Mouse (Mus musculus): ENCODE data around the gene Xrcc5.

- TF ChIP-seq CTCF (IDR thresholded peaks at IDR 0.05; ENCODE audit: control insufficient read depth, insufficient read depth, insufficient read length) (no peak), MYOG (IDR thresholded peaks at IDR 0.05; ENCODE audit: control insufficient read depth, extremely low read depth, insufficient read length) (no peak), USF1 (IDR thresholded peaks at IDR 0.05; ENCODE audit: low read depth) (no peak), MAX (IDR thresholded peaks at IDR 0.05) (no peak), MYOD1 (IDR thresholded peaks at IDR 0.05; ENCODE audit: control insufficient read depth, insufficient read length, low read depth) (no peak)
These were observed 13.5 kb downstream of the Xrcc5 start for GRCm38 (mm10) chr1:72320759-72321158.

All from C2C12 (cell line).